Mouse (Mus musculus): ENCODE measurements around the gene Oser1. TPM values are rescaled to one million over a fixed set of nuclear protein-coding genes. Genes with fewer than 3 reads are reported as not detected.
"Not testable (repeated sequence)": the region's sequence is repeated elsewhere in the genome, so short reads cannot be mapped to it uniquely, and the experiment has no call there.

The Oser1 gene
- 10 to 100 TPM; 16.7 to 18.8 TPM for total RNA-seq (2021)
- long read RNA-seq, transcript Oser1-201 (4 exons, 1,620 nt): major isoform, 47 of 53 reads
- long read RNA-seq, partial matches to known transcripts: 1 of 53 reads
- long read RNA-seq, other reads (novel, unspliced or antisense): 5 of 53 reads

- DNase-seq (ENCODE audit: low spot score in 2 of 2): no peak
These were observed at the start of gene Oser1 for GRCm38 (mm10) chr2:163424597-163424996. Gene Oser1 (minus strand): TSS chr2:163424697.

GRCm38 (mm10) chr2:163472466-163472851 lies 48.0 kb upstream of the Oser1 start, which contains the start of gene Fitm2:
Gene Fitm2 (minus strand): TSS chr2:163472629.
- DNase-seq (ENCODE audit: low spot score in 2 of 2): peak; percentile 97 to 98

- no peak for DNase-seq (ENCODE audit: low spot score in 2 of 2)
These were observed 47.4 kb upstream of the Oser1 start for GRCm38 (mm10) chr2:163471710-163472465.

GRCm38 (mm10) chr2:163471136-163471535 lies 46.6 kb upstream of the Oser1 start:
- DNase-seq (ENCODE audit: low spot score in 2 of 2): no peak

GRCm38 (mm10) chr2:163469711-163470110 lies 45.2 kb upstream of the Oser1 start:
- DNase-seq (ENCODE audit: low spot score in 2 of 2): no peak

- DNase-seq (ENCODE audit: low spot score in 2 of 2): no peak
These were observed 44.4 kb upstream of the Oser1 start for GRCm38 (mm10) chr2:163468866-163469265.

- no peak for DNase-seq (ENCODE audit: low spot score in 2 of 2)
These were observed 43.1 kb upstream of the Oser1 start for GRCm38 (mm10) chr2:163467585-163467984.

- DNase-seq (ENCODE audit: low spot score in 2 of 2): no peak
These were observed 42.3 kb upstream of the Oser1 start for GRCm38 (mm10) chr2:163466771-163467170.

GRCm38 (mm10) chr2:163464562-163464961 lies 40.1 kb upstream of the Oser1 start:
- no peak for DNase-seq (ENCODE audit: low spot score in 2 of 2)

GRCm38 (mm10) chr2:163463998-163464397 lies 39.5 kb upstream of the Oser1 start:
- no peak for DNase-seq (ENCODE audit: low spot score in 2 of 2)

GRCm38 (mm10) chr2:163463251-163463769 lies 38.8 kb upstream of the Oser1 start:
- DNase-seq (ENCODE audit: low spot score in 2 of 2): no peak

- no peak for DNase-seq (ENCODE audit: low spot score in 2 of 2)
These were observed 38.3 kb upstream of the Oser1 start for GRCm38 (mm10) chr2:163462801-163463200.

- no peak for DNase-seq (ENCODE audit: low spot score in 2 of 2)
These were observed 37.9 kb upstream of the Oser1 start for GRCm38 (mm10) chr2:163462386-163462785.

GRCm38 (mm10) chr2:163461307-163461706 lies 36.8 kb upstream of the Oser1 start:
- DNase-seq (ENCODE audit: low spot score in 2 of 2): not testable (repeated sequence)

- no peak for DNase-seq (ENCODE audit: low spot score in 2 of 2)
These were observed 36.1 kb upstream of the Oser1 start for GRCm38 (mm10) chr2:163460622-163461021.

- no peak for DNase-seq (ENCODE audit: low spot score in 2 of 2)
These were observed 34.9 kb upstream of the Oser1 start for GRCm38 (mm10) chr2:163459380-163459779.

GRCm38 (mm10) chr2:163458539-163459265 lies 34.2 kb upstream of the Oser1 start:
- DNase-seq (ENCODE audit: low spot score in 2 of 2): no peak

GRCm38 (mm10) chr2:163453378-163453777 lies 28.9 kb upstream of the Oser1 start:
- DNase-seq (ENCODE audit: low spot score in 2 of 2): no peak

GRCm38 (mm10) chr2:163452738-163453137 lies 28.2 kb upstream of the Oser1 start:
- DNase-seq (ENCODE audit: low spot score in 2 of 2): no peak

GRCm38 (mm10) chr2:163450668-163451295 lies 26.3 kb upstream of the Oser1 start:
- DNase-seq (ENCODE audit: low spot score in 2 of 2): peak in 1 of 2 experiments; percentile 49

- no peak for DNase-seq (ENCODE audit: low spot score in 2 of 2)
These were observed 24.8 kb upstream of the Oser1 start for GRCm38 (mm10) chr2:163449276-163449675.

All from layer of hippocampus, postnatal 10 days (tissue).